Mouse (Mus musculus) bone marrow, adult 2 months (tissue): ENCODE data around the gene Foxn3. TPM values are rescaled to one million over a fixed set of nuclear protein-coding genes. Genes with fewer than 3 reads are reported as not detected.

Experiments
- H3K27ac ChIP-seq: fragments of 200-500 bp; 2 replicates; pipeline ENCODE4 v1.5.1; 2012; ENCODE audit warnings: low read depth, mild to moderate bottlenecking, control low read depth, inconsistent platforms, low read length; ENCODE audit not compliant: control insufficient read depth, poor library complexity, insufficient read depth
- H3K4me1 ChIP-seq: fragments of 200-500 bp; 2 replicates; pipeline ENCODE4 v1.6.1; 2011; ENCODE audit warnings: low read length; ENCODE audit not compliant: control insufficient read depth, insufficient read depth
- H3K4me3 ChIP-seq: fragments of 200-500 bp; replicated peaks from 2 replicates; pipeline ENCODE3; 2011; ENCODE audit warnings: mild to moderate bottlenecking, low read depth, low read length, control low read depth; ENCODE audit not compliant: control insufficient read depth
- CTCF ChIP-seq: fragments of 200-500 bp; IDR thresholded peaks from 2 replicates; pipeline ENCODE4 v1.5.1; 2011; ENCODE audit warnings: low read length, control low read depth; ENCODE audit not compliant: control insufficient read depth, insufficient read depth
- POLR2A ChIP-seq: fragments of 200-500 bp; IDR thresholded peaks from 2 replicates; pipeline ENCODE4 v1.6.1; 2011; ENCODE audit warnings: low read depth, mild to moderate bottlenecking, control low read depth, low read length, borderline replicate concordance; ENCODE audit not compliant: control insufficient read depth
- WGBS: fragments of 180-500 bp; shearing (Covaris S2); methylation state at CpG from one replicate; pipeline ENCODE4 v1.1.7; 2018; 5-methylcytosine and 5-hydroxymethylcytosine counted together
- polyA plus RNA-seq: library from polyadenylated mRNA; stranded (reverse); fragments of >200 nt; gene quantifications from 2 replicates; pipeline ENCODE4 v1.2.4, GENCODE M21; 2011; ENCODE audit warnings: low replicate concordance; ENCODE audit not compliant: missing spikeins, insufficient read depth, insufficient read length

The Foxn3 gene
- polyA plus RNA-seq = 20.7 and 23.7 TPM in 2 replicates

- H3K4me1 ChIP-seq = peaks cover 2% of the 10 kb centered on the region
- H3K4me3 ChIP-seq = peak within 1 kb of the TSS; percentile 84
- H3K27ac ChIP-seq = peak within 1 kb of the TSS; percentile 92
- WGBS = under 1% methylated on average over 66 of the region's 66 CpGs
- TF ChIP-seq CTCF (no peak), POLR2A (peak; percentile 32; the same call in 1 of the 2 replicates)
Measured at GRCm38 (mm10) chr12:99563219-99564059, at the start of gene Foxn3. Gene Foxn3 (minus strand): TSS chr12:99563582.

DNA sequence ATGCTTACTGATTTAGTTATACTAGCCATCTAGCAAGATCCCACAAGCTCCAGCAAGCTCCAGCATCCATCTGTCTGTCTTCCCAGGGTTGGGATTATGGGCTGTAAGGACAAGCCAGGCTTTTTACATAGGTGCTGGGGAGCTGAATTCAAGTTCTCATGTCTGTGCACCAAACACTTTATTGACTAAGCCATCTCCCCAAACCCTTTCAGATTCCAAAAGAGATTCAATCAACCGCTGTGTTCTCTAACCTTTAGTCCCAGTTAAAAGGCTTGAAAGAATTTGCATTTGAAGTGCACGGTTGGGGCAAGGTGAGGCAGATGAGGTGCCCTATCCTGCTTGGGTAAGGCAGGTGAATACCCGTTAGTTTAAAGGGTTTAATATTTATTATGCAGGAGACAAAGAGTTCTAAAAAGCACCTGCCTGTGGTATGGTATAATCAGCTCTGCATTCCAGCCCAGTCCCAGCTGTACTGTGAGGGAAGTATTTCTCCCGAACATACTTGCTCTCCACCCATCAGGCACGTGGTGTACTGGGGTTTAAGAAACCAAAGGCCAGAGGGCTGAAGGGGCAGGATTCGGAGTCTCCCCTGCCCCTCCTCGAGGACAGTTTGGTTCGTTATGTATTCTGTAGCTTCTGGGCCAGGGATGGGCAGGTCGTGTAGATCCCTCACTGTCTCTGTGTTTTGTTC is 48.9 kb upstream of the Foxn3 start:
- 82% methylated on average over 9 of the region's 9 CpGs for WGBS
- Histone ChIP-seq H3K4me1 (peaks cover 2% of the 10 kb centered on the region), H3K4me3 (no peak overlapping the region), H3K27ac (no peak overlapping the region)
- no peak for TF ChIP-seq CTCF
- no peak for TF ChIP-seq POLR2A

GRCm38 (mm10) chr12:99610868-99611267 is 47.5 kb upstream of the Foxn3 start:
- 83% methylated on average over 7 of the region's 7 CpGs for WGBS
- Histone ChIP-seq H3K4me3 (no peak overlapping the region), H3K4me1 (peaks cover 2% of the 10 kb centered on the region), H3K27ac (peak overlapping the region; percentile 18)
- TF ChIP-seq POLR2A (no peak), CTCF (no peak)

DNA sequence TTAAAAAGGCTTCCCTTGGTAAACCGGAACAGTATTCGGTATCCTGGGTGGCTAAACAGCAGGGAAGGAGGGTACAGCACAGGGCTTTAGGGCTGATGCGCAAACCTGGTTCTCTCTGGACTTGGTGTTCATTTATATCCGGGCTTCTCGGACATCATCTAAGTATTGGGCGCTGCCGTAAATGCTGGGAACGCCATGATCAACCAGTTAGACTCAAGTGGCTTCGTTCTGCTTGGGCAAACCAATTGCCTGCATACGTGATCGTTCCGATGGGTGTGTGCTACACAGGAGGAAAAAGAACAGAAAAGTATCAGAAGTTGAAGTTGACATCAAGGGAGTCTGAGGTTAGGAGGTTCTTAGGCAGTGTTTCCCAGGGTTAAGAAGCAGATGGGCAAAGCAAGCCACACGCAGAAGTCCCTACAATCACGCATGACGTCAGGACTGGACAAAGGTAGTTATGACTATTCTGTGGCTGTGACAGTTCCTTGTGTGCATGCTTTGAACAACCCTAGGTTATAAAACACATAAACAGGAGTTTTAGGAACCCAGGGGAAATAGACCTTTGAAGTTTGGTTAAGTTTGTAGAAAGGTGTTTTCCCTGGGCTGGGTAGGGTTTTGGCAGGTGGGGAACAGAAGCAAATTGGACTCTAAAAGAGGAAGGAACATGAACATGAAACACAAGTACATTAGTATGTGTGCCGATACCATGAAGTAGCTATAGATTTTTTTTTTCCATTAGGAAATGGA is 46.9 kb upstream of the Foxn3 start:
- whole genome bisulfite sequencing = 83% methylated on average over 16 of the region's 16 CpGs
- no peak for TF ChIP-seq CTCF
- no peak for TF ChIP-seq POLR2A
- no peak overlapping the region for H3K4me3 ChIP-seq
- peak overlapping the region; percentile 56; the same call in 1 of the 2 replicates for H3K27ac ChIP-seq
- H3K4me1 ChIP-seq = peaks cover 2% of the 10 kb centered on the region

- Histone ChIP-seq H3K27ac (no peak overlapping the region), H3K4me1 (peaks cover 2% of the 10 kb centered on the region), H3K4me3 (no peak overlapping the region)
- TF ChIP-seq CTCF (no peak), POLR2A (no peak)
- WGBS = 84% methylated on average over 5 of the region's 5 CpGs
Measured at GRCm38 (mm10) chr12:99609643-99610042, 46.3 kb upstream of the Foxn3 start.

GRCm38 (mm10) chr12:99608279-99608955 is 45.0 kb upstream of the Foxn3 start:
- Histone ChIP-seq H3K27ac (no peak overlapping the region), H3K4me1 (peaks cover 2% of the 10 kb centered on the region), H3K4me3 (no peak overlapping the region)
- WGBS = 10% methylated on average over 10 of the region's 10 CpGs
- TF ChIP-seq CTCF = no peak
- TF ChIP-seq POLR2A = no peak

DNA sequence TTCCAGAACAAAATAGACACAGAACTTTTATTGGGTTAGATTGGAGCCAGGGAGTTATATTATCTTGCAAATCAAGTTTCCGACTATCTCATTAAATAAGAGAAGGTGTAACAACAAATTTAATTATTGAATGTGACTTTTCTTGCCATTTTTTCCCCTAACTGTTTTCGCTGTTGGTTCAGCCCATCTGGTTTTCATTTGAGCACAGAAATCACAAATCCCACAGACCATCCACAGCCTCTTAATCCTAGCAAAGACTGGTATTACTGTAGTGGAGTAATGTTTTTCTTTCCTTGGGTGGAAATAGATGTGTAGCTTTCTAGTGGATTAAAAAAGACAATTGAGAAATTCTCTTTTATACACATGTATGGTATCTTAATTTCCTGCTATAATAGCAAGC is 40.0 kb upstream of the Foxn3 start:
- TF ChIP-seq CTCF = no peak
- TF ChIP-seq POLR2A = no peak
- Histone ChIP-seq H3K27ac (no peak overlapping the region), H3K4me3 (no peak overlapping the region), H3K4me1 (peaks cover 2% of the 10 kb centered on the region)
- WGBS = 92% methylated on average over 2 of the region's 2 CpGs

DNA sequence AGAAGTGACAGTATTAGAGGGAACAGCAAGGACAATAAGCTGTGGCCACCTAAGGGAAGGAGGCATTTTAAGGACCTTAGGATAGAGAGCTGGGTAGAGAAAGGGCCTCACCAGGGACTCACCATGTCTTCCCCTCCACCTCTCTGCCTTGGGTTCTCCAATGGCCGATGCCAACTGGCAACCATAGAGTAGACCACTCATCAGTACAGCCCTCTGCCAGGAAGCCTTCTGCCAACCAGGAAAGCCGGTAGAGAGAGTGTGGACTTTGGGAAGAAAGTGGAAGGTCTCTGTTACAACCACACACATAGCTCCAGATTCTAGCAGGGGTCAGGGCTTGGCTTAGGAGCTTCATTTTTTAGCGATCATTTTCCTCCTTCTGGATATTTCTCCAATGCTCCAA is 38.5 kb upstream of the Foxn3 start:
- Histone ChIP-seq H3K27ac (no peak overlapping the region), H3K4me3 (no peak overlapping the region), H3K4me1 (no peaks in the 10 kb centered on the region)
- 86% methylated on average over 3 of the region's 3 CpGs for WGBS
- TF ChIP-seq POLR2A (no peak), CTCF (no peak)
